Mouse (Mus musculus) forebrain, postnatal 0 days (tissue): ENCODE measurements around the gene Astn2. TPM values are rescaled to one million over a fixed set of nuclear protein-coding genes. Genes with fewer than 3 reads are reported as not detected.

ENCODE experiments used
- ATAC-seq: fragments of 200-750 bp; cut with Nextera tagmentation; 2 replicates; pipeline ENCODE4 v1.8.0; 2017; ENCODE audit warnings: mild to moderate bottlenecking, moderate library complexity
- DNase-seq: peaks from one replicate; pipeline ENCODE4 v3.0.0-alpha.2; 2015
- H3K27ac ChIP-seq: fragments of 300-500 bp; sonication (generic); 2 replicates; pipeline ENCODE4 v1.5.1; 2014; ENCODE audit warnings: low read depth, mild to moderate bottlenecking, antibody characterized with exemption, low read length, moderate library complexity, mixed read lengths
- H3K27me3 ChIP-seq: fragments of 300-500 bp; sonication (generic); 2 replicates; pipeline ENCODE4 v1.6.1; 2014; ENCODE audit warnings: mild to moderate bottlenecking, low read length, mixed read lengths; ENCODE audit not compliant: insufficient read depth
- H3K36me3 ChIP-seq: fragments of 300-500 bp; sonication (generic); 2 replicates; pipeline ENCODE4 v1.6.1; 2014; ENCODE audit warnings: mild to moderate bottlenecking, moderate library complexity; ENCODE audit not compliant: insufficient read depth
- H3K4me1 ChIP-seq: fragments of 300-500 bp; sonication (generic); 2 replicates; pipeline ENCODE4 v1.6.1; 2014; ENCODE audit warnings: antibody characterized with exemption; ENCODE audit not compliant: insufficient read depth
- H3K4me2 ChIP-seq: fragments of 300-500 bp; sonication (generic); 2 replicates; pipeline ENCODE4 v1.6.1; 2014; ENCODE audit warnings: low read depth, mild to moderate bottlenecking, moderate library complexity
- H3K4me3 ChIP-seq: fragments of 300-500 bp; sonication (generic); 2 replicates; pipeline ENCODE4 v1.5.1; 2014; ENCODE audit warnings: low read depth, low read length, mixed read lengths
- H3K9ac ChIP-seq: fragments of 300-500 bp; sonication (generic); 2 replicates; pipeline ENCODE4 v1.6.1; 2014; ENCODE audit warnings: mild to moderate bottlenecking
- H3K9me3 ChIP-seq: fragments of 300-500 bp; sonication (generic); 2 replicates; pipeline ENCODE4 v1.6.1; 2016; ENCODE audit warnings: low read length
- CTCF ChIP-seq: sonication (generic); IDR thresholded peaks from 2 replicates; pipeline ENCODE4 v1.5.1; 2016; ENCODE audit warnings: antibody characterized with exemption, control low read depth, low read depth
- WGBS: fragments of 180-500 bp; shearing (Covaris S2); extraction: QIAGEN DNeasy Blood & Tissue Kit; methylation state at CpG from one replicate; pipeline ENCODE4 v1.1.7; 2014; 5-methylcytosine and 5-hydroxymethylcytosine counted together
- polyA plus RNA-seq: library from polyadenylated mRNA; unstranded; fragments of >200 nt; fragmentation: Nextera tagmentation; extraction: Ambion mirVana; gene quantifications from 2 replicates; pipeline ENCODE4 v1.2.1, GENCODE M21; 2015
- total RNA-seq: library from RNA; depleted of rRNA; stranded (reverse); fragments of >200 nt; gene quantifications from 2 replicates; pipeline ENCODE4 v1.2.3, GENCODE M21; 2014

The Astn2 gene
- total and polyA plus RNA-seq, 2 experiments from 2014 or later = 0.98 to 20.9 TPM

- DNase-seq (no peak), ATAC-seq (no peak)
- H3K9ac ChIP-seq = no peak overlapping the region
- H3K4me3 ChIP-seq = no peak overlapping the region
- no peaks in the 10 kb centered on the region for H3K9me3 ChIP-seq
- WGBS = 90% methylated on average over 3 of the region's 3 CpGs
- no peak overlapping the region for H3K27ac ChIP-seq
- no peak overlapping the region for H3K4me2 ChIP-seq
- H3K4me1 ChIP-seq = no peaks in the 10 kb centered on the region
- TF ChIP-seq CTCF = no peak
- no peaks in the 10 kb centered on the region for H3K36me3 ChIP-seq
- H3K27me3 ChIP-seq = no peaks in the 10 kb centered on the region
Observed at GRCm38 (mm10) chr4:65752941-65753340, 651.5 kb downstream of the Astn2 start.

GRCm38 (mm10) chr4:65744788-65745187 is 659.6 kb downstream of the Astn2 start:
- Histone ChIP-seq H3K27me3 (no peaks in the 10 kb centered on the region), H3K4me1 (no peaks in the 10 kb centered on the region), H3K36me3 (no peaks in the 10 kb centered on the region), H3K9ac (no peak overlapping the region), H3K27ac (no peak overlapping the region), H3K4me2 (no peak overlapping the region), H3K9me3 (no peaks in the 10 kb centered on the region), H3K4me3 (no peak overlapping the region)
- DNase-seq = no peak
- no peak for TF ChIP-seq CTCF
- no peak for ATAC-seq

GRCm38 (mm10) chr4:65744088-65744610 is 660.3 kb downstream of the Astn2 start:
- ATAC-seq = no peak
- no peak overlapping the region for H3K27ac ChIP-seq

GRCm38 (mm10) chr4:65743160-65743691 is 661.2 kb downstream of the Astn2 start:
- no peak overlapping the region for H3K4me2 ChIP-seq
- H3K9me3 ChIP-seq = no peaks in the 10 kb centered on the region
- no peak for DNase-seq
- no peaks in the 10 kb centered on the region for H3K36me3 ChIP-seq
- no peaks in the 10 kb centered on the region for H3K27me3 ChIP-seq
- TF ChIP-seq CTCF = no peak
- H3K4me3 ChIP-seq = no peak overlapping the region
- ATAC-seq = no peak; the same call in 1 of the 2 replicates
- no peaks in the 10 kb centered on the region for H3K4me1 ChIP-seq
- no peak overlapping the region for H3K9ac ChIP-seq
- no peak overlapping the region for H3K27ac ChIP-seq

More at GRCm38 (mm10) chr4:65744088-65744610, 660.3 kb downstream of the Astn2 start:
- H3K4me3 ChIP-seq = no peak overlapping the region
- H3K9ac ChIP-seq = no peak overlapping the region
- H3K27me3 ChIP-seq = no peaks in the 10 kb centered on the region
- 53% methylated on average over 5 of the region's 5 CpGs for WGBS
- no peaks in the 10 kb centered on the region for H3K9me3 ChIP-seq
- TF ChIP-seq CTCF = no peak
- H3K36me3 ChIP-seq = no peaks in the 10 kb centered on the region
- no peak overlapping the region for H3K4me2 ChIP-seq
- no peaks in the 10 kb centered on the region for H3K4me1 ChIP-seq
- no peak for DNase-seq

- H3K36me3 ChIP-seq = no peaks in the 10 kb centered on the region
- 69% methylated on average over 6 of the region's 6 CpGs for WGBS
- DNase-seq = no peak
- H3K27ac ChIP-seq = no peak overlapping the region
- no peak for TF ChIP-seq CTCF
- no peaks in the 10 kb centered on the region for H3K27me3 ChIP-seq
- H3K9me3 ChIP-seq = no peaks in the 10 kb centered on the region
- H3K9ac ChIP-seq = no peak overlapping the region
- no peaks in the 10 kb centered on the region for H3K4me1 ChIP-seq
- no peak overlapping the region for H3K4me3 ChIP-seq
- no peak overlapping the region for H3K4me2 ChIP-seq
- ATAC-seq = no peak
Observed at GRCm38 (mm10) chr4:65724414-65724813, 680.0 kb downstream of the Astn2 start.

GRCm38 (mm10) chr4:65719610-65720009 is 684.8 kb downstream of the Astn2 start:
- no peaks in the 10 kb centered on the region for H3K27me3 ChIP-seq
- DNase-seq (no peak), ATAC-seq (no peak)
- TF ChIP-seq CTCF = no peak
- H3K4me2 ChIP-seq = no peak overlapping the region
- H3K36me3 ChIP-seq = no peaks in the 10 kb centered on the region
- H3K9me3 ChIP-seq = no peaks in the 10 kb centered on the region
- H3K4me1 ChIP-seq = no peaks in the 10 kb centered on the region
- no peak overlapping the region for H3K27ac ChIP-seq
- H3K9ac ChIP-seq = no peak overlapping the region
- WGBS = 77% methylated on average over 2 of the region's 2 CpGs
- no peak overlapping the region for H3K4me3 ChIP-seq

GRCm38 (mm10) chr4:65717899-65718298 is 686.5 kb downstream of the Astn2 start:
- Histone ChIP-seq H3K4me1 (no peaks in the 10 kb centered on the region), H3K27ac (no peak overlapping the region), H3K4me2 (no peak overlapping the region), H3K36me3 (no peaks in the 10 kb centered on the region), H3K27me3 (no peaks in the 10 kb centered on the region), H3K9me3 (no peaks in the 10 kb centered on the region), H3K4me3 (no peak overlapping the region), H3K9ac (no peak overlapping the region)
- 67% methylated on average over 1 of the region's 1 CpGs for WGBS
- DNase-seq = no peak
- no peak for TF ChIP-seq CTCF
- no peak for ATAC-seq
